Mouse (Mus musculus) testis, adult 2 months (tissue): Measurements from ENCODE around the gene Tpcn2.

Experiments used
- CTCF ChIP-seq: fragments of 200-500 bp; IDR thresholded peaks from 2 replicates; pipeline ENCODE4 v1.5.1; 2012; ENCODE audit warnings: low read depth, mild to moderate bottlenecking, inconsistent platforms, low read length, moderate library complexity; ENCODE audit not compliant: control insufficient read depth, insufficient read depth, insufficient replicate concordance
- POLR2A ChIP-seq: fragments of 200-500 bp; IDR thresholded peaks from 2 replicates; pipeline ENCODE4 v1.6.1; 2012; ENCODE audit warnings: low read depth, mild to moderate bottlenecking, inconsistent platforms, low read length, moderate library complexity; ENCODE audit not compliant: control insufficient read depth

GRCm38 (mm10) chr7:145287410-145287809, 3.6 kb upstream of the Tpcn2 start:
- TF ChIP-seq POLR2A (no peak), CTCF (no peak)
